Mouse (Mus musculus): ENCODE measurements at regions not wholly inside any gene's neighbourhood (a gene's known extent, or its start where the extent isn't known, plus 50 kb on each side); places are given as distances from the start of the nearest gene placed in this dataset.

DNA sequence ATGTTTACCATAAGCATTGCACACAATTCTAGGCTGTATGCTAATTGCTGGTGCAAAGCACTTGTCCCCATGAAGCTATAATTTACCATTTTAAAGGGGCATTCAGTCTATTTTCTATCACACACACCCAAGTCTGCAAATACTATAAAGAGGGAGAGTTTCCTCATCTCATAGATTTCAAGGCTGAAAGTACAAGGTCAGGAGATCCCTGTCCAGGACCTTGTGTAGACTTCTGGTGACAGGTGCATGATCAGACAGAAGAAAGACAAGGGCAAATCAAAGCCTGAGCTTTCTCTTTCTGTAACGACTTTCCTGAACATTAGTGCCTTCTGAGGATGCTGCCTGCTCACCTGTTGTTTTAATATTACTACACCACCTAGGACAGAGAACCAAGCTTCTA lies 463.5 kb downstream of the Lrig3 start:
- H3K36me3 ChIP-seq: no peaks in the 10 kb centered on the region
- no peaks in the 10 kb centered on the region for H3K9me3 ChIP-seq (replicated peaks)
- no peak overlapping the region for H3K4me3 ChIP-seq (replicated peaks)
- 70% methylated on average over 1 of the region's 1 CpGs for WGBS
- no peak for ATAC-seq (ENCODE audit: insufficient number of reproducible peaks, low FRiP score, low TSS enrichment, low read depth)
- H3K27ac ChIP-seq (replicated peaks): no peak overlapping the region
- no peaks in the 10 kb centered on the region for H3K4me1 ChIP-seq
- H3K27me3 ChIP-seq: no peaks in the 10 kb centered on the region
- no peak overlapping the region for H3K4me2 ChIP-seq (replicated peaks)
- no peak overlapping the region for H3K9ac ChIP-seq

DNA sequence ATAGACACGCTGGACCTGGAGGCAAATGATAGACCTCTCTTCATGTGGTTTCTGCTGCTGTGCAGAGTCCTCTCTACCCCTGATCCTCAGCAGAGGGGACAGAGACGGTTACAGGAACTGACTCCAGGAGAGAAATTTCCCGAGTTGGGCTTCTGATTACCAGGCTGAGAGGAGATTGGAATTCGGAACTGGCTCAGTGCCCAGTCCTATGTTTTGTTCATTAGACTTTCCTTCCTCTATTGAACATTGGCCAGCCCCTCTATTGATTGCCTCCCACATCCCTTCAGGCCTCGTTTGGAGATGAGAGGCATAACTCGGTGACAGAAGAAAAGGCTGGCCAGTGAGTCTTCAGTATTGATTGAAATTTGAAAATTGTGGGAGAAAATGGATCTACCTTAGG lies 456.1 kb downstream of the Lrig3 start:
- Histone ChIP-seq H3K4me1 (peaks cover 4% of the 10 kb centered on the region; the same call in 1 of the 2 replicates), H3K27ac (replicated peaks) (no peak overlapping the region), H3K27me3 (no peaks in the 10 kb centered on the region), H3K9me3 (replicated peaks) (no peaks in the 10 kb centered on the region), H3K4me2 (replicated peaks) (no peak overlapping the region), H3K4me3 (replicated peaks) (no peak overlapping the region), H3K9ac (no peak overlapping the region), H3K36me3 (no peaks in the 10 kb centered on the region)
- no peak for ATAC-seq (ENCODE audit: insufficient number of reproducible peaks, low FRiP score, low TSS enrichment, low read depth)
- WGBS: 38% methylated on average over 6 of the region's 6 CpGs

DNA sequence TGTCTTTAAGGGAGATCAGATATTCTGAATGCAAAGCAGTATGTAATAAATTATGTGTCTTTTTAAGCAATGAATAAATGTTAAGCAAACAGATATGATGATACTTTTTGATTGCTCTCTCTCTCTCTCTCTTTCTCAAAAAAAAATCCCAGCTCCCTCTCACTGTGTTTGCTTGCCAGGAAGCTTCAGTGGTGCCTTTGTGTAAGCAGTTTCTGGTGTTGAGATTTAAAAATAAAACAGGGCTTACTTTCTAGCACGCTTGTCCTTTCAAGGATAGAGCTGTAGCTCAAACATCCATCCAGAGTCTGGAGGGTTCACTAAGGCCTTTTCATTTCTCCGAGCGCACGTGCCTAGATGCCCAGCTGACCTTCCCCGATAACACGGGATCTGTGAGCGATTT lies 447.8 kb downstream of the Lrig3 start:
- no peak overlapping the region for H3K4me2 ChIP-seq (replicated peaks)
- H3K4me3 ChIP-seq (replicated peaks): no peak overlapping the region
- no peak for ATAC-seq (ENCODE audit: insufficient number of reproducible peaks, low FRiP score, low TSS enrichment, low read depth)
- no peaks in the 10 kb centered on the region for H3K9me3 ChIP-seq (replicated peaks)
- whole genome bisulfite sequencing: 79% methylated on average over 7 of the region's 7 CpGs
- H3K36me3 ChIP-seq: no peaks in the 10 kb centered on the region
- no peaks in the 10 kb centered on the region for H3K27me3 ChIP-seq
- no peak overlapping the region for H3K9ac ChIP-seq
- H3K27ac ChIP-seq (replicated peaks): no peak overlapping the region
- H3K4me1 ChIP-seq: no peaks in the 10 kb centered on the region

DNA sequence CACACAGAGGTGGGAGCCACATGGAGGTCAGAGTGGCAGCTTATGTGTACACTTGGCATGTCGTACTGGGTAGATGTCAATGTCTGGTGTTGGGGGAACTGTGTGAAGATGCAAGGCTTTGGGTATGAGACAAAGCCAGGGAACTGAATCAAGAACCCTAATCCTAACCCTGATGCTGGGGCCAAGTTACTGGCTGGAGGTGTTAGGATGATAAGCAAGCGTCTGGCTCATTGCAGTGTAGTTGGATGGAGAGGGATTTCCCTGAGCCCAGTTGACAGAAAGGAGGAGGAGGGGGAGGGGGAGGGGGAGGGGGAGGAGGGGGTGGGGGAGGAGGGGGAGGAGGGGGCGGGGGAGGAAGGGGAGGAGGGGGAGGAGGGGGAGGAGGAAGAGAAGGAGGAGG lies 426.3 kb downstream of the Lrig3 start:
- Histone ChIP-seq H3K4me1 (no peaks in the 10 kb centered on the region), H3K36me3 (no peaks in the 10 kb centered on the region), H3K4me2 (replicated peaks) (no peak overlapping the region), H3K27me3 (no peaks in the 10 kb centered on the region), H3K4me3 (replicated peaks) (no peak overlapping the region), H3K9me3 (replicated peaks) (no peaks in the 10 kb centered on the region), H3K9ac (no peak overlapping the region), H3K27ac (replicated peaks) (no peak overlapping the region)
- no peak for ATAC-seq (ENCODE audit: insufficient number of reproducible peaks, low FRiP score, low TSS enrichment, low read depth)
- WGBS: 91% methylated on average over 2 of the region's 3 CpGs

DNA sequence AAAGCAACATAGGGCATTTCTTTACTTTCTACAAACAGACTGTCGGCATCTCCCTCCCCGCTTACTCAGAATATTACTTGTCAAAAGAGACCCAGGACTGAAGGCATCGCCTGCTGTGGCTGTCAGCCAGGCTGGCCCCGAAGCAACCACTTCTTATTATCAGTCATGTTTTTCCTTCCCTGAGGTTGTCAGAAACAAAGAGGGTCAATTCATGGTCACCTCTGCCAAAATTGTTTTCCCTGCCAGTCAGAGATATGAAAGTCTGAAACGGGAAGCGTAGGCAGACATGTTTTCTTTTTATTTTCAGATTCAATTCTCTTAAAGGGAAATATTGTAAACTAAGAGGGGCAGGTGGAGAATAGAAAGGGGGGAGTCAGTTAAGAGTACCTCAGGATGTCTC lies 425.8 kb downstream of the Lrig3 start:
- WGBS: 67% methylated on average over 6 of the region's 6 CpGs
- H3K9me3 ChIP-seq (replicated peaks): no peaks in the 10 kb centered on the region
- ATAC-seq (ENCODE audit: insufficient number of reproducible peaks, low FRiP score, low TSS enrichment, low read depth): no peak
- no peak overlapping the region for H3K4me2 ChIP-seq (replicated peaks)
- H3K4me3 ChIP-seq (replicated peaks): no peak overlapping the region
- H3K4me1 ChIP-seq: no peaks in the 10 kb centered on the region
- H3K27me3 ChIP-seq: no peaks in the 10 kb centered on the region
- no peaks in the 10 kb centered on the region for H3K36me3 ChIP-seq
- no peak overlapping the region for H3K9ac ChIP-seq
- H3K27ac ChIP-seq (replicated peaks): no peak overlapping the region

DNA sequence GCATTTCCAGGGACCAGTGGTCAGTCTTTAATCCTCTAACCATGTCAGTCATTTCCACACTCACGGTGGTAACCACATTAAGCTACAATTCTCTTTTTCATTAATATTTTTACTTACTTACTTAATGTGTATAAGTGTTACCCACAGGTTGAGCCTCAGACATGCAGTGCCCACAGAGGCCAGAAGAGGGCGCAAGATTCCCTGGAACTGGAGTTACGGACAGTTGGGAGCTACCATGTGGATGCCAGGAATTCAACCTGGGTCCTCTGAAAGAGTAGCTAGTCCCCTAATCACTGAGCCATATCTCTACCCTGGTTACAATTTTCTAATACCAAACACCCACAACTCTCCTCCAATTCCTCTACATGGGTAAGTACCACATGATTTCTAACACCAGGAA lies 420.5 kb downstream of the Lrig3 start:
- 77% methylated on average over 3 of the region's 3 CpGs for WGBS
- ATAC-seq (ENCODE audit: insufficient number of reproducible peaks, low FRiP score, low TSS enrichment, low read depth): no peak
- no peak overlapping the region for H3K27ac ChIP-seq (replicated peaks)
- no peak overlapping the region for H3K4me3 ChIP-seq (replicated peaks)
- no peaks in the 10 kb centered on the region for H3K36me3 ChIP-seq
- H3K4me1 ChIP-seq: no peaks in the 10 kb centered on the region
- no peaks in the 10 kb centered on the region for H3K9me3 ChIP-seq (replicated peaks)
- H3K27me3 ChIP-seq: no peaks in the 10 kb centered on the region
- H3K9ac ChIP-seq: no peak overlapping the region
- H3K4me2 ChIP-seq (replicated peaks): no peak overlapping the region

DNA sequence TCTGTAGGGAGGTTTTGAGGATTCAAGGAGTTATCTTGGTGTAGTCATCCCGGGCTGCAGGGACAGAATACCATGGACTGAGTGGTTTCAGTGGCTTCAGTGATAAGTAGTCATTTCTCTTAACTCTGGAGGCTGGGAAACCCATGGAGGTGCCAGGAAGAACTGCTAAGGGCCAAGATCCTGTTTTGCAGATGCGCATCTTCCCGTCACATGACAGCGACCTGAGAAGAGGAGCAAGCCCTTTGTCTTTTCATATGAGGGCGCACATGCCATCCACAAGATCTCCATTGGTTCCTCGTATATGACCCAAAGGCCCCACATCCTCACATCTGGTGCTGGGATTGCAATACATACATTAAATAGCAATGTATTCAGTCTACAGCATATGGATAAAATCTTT lies 419.7 kb downstream of the Lrig3 start:
- Histone ChIP-seq H3K36me3 (no peaks in the 10 kb centered on the region), H3K9ac (no peak overlapping the region), H3K4me3 (replicated peaks) (no peak overlapping the region), H3K27ac (replicated peaks) (no peak overlapping the region), H3K4me2 (replicated peaks) (no peak overlapping the region), H3K4me1 (no peaks in the 10 kb centered on the region; the same call in 1 of the 2 replicates), H3K9me3 (replicated peaks) (no peaks in the 10 kb centered on the region), H3K27me3 (no peaks in the 10 kb centered on the region)
- ATAC-seq (ENCODE audit: insufficient number of reproducible peaks, low FRiP score, low TSS enrichment, low read depth): no peak
- WGBS: 90% methylated on average over 6 of the region's 6 CpGs

DNA sequence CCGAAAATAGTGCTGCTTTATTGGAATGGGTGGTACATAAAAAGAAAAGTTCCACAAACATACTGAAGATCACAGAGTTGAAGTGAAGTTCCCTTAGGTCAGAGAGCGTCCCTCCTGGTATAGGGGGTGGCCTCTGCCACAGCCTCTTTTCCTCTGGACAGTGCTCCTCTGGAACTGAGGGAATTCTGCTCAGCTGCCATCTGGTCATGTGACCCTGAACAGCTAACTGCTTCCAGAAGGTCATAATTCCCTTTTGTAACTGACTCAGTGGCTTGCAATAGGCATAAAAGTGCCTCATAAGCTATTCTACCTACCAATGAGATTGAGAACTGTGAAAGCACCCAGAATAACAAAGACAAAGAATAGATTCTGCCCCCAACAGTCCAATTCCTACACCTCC lies 414.4 kb downstream of the Lrig3 start:
- no peak for ATAC-seq (ENCODE audit: insufficient number of reproducible peaks, low FRiP score, low TSS enrichment, low read depth)
- WGBS: 68% methylated on average over 2 of the region's 2 CpGs

DNA sequence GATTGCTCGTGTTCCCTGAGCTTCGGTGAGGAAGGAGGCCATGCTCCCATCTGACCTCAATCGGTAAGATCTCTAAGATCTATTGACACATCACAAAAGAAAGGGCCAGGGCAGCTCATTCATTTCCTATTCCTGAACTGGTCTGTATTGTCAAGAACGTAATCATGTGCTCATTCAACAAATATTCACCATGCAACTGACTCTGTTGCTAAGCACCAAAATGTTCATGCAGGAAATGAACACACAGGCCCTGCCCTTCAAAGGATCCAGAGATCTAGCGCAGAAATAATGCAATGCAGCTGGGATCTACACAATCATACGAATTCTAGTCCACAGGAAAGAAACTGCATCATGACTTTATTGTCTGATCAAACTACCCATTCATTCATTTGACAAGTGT lies 413.3 kb downstream of the Lrig3 start:
- Histone ChIP-seq H3K4me2 (replicated peaks) (no peak overlapping the region), H3K4me3 (replicated peaks) (no peak overlapping the region), H3K9ac (no peak overlapping the region), H3K27me3 (no peaks in the 10 kb centered on the region), H3K36me3 (no peaks in the 10 kb centered on the region), H3K27ac (replicated peaks) (no peak overlapping the region), H3K9me3 (replicated peaks) (no peaks in the 10 kb centered on the region), H3K4me1 (no peaks in the 10 kb centered on the region; the same call in 1 of the 2 replicates)
- 43% methylated on average over 6 of the region's 6 CpGs for WGBS
- no peak for ATAC-seq (ENCODE audit: insufficient number of reproducible peaks, low FRiP score, low TSS enrichment, low read depth)

More for the DNA sequence above, 414.4 kb downstream of the Lrig3 start:
- Histone ChIP-seq H3K36me3 (no peaks in the 10 kb centered on the region), H3K9ac (no peak overlapping the region), H3K4me3 (replicated peaks) (no peak overlapping the region), H3K4me2 (replicated peaks) (no peak overlapping the region), H3K4me1 (no peaks in the 10 kb centered on the region; the same call in 1 of the 2 replicates), H3K27me3 (no peaks in the 10 kb centered on the region), H3K9me3 (replicated peaks) (no peaks in the 10 kb centered on the region), H3K27ac (replicated peaks) (no peak overlapping the region)

DNA sequence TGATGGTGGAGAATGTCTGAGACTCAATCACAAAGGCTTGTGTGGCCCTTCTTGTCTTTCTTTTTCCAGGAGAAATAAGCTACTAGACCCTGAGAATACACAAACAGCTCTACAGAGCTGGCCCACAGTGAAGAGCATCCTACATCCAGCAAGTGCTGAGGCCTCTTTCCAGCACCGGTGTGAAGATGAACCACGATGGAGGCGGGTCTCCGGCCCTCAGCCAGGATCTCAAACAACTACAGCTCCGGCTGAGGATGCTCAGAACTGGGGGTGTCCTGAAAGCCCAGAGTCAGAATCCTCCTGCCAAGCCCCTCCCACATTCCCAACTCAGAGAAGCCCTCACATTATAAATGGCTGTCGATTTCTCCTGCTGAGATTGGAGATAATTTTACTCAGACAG lies 407.9 kb downstream of the Lrig3 start:
- H3K27ac ChIP-seq (replicated peaks): no peak overlapping the region
- WGBS: 61% methylated on average over 6 of the region's 6 CpGs
- H3K4me3 ChIP-seq (replicated peaks): no peak overlapping the region
- H3K4me2 ChIP-seq (replicated peaks): no peak overlapping the region
- peaks cover 7% of the 10 kb centered on the region; the same call in 1 of the 2 replicates for H3K4me1 ChIP-seq
- H3K27me3 ChIP-seq: no peaks in the 10 kb centered on the region
- H3K9ac ChIP-seq: no peak overlapping the region
- H3K9me3 ChIP-seq (replicated peaks): no peaks in the 10 kb centered on the region
- H3K36me3 ChIP-seq: no peaks in the 10 kb centered on the region
- ATAC-seq (ENCODE audit: insufficient number of reproducible peaks, low FRiP score, low TSS enrichment, low read depth): no peak

DNA sequence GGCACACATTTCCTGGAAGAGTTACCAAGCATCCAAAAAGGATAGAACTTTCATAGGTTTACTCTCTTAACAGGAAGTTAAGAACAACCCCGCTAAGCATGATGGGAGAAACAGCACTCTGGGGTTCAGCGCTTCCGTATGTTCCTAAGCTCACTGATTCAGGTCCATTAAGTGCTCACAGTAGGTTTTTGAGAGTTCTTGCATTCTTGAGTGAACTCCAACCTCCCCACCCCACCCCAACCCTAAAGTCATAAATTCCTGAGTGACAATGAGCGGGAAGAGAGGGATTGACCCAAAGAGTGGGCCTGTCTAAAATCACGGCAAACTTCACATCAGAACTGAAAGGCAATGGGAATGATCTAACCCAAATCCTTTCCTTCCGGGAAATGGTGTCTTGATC lies 405.9 kb downstream of the Lrig3 start:
- H3K4me1 ChIP-seq: peaks cover 7% of the 10 kb centered on the region; the same call in 1 of the 2 replicates
- no peaks in the 10 kb centered on the region for H3K9me3 ChIP-seq (replicated peaks)
- no peaks in the 10 kb centered on the region for H3K27me3 ChIP-seq
- H3K4me3 ChIP-seq (replicated peaks): no peak overlapping the region
- 93% methylated on average over 6 of the region's 6 CpGs for WGBS
- no peak overlapping the region for H3K9ac ChIP-seq
- ATAC-seq (ENCODE audit: insufficient number of reproducible peaks, low FRiP score, low TSS enrichment, low read depth): no peak
- no peak overlapping the region for H3K27ac ChIP-seq (replicated peaks)
- H3K4me2 ChIP-seq (replicated peaks): no peak overlapping the region
- H3K36me3 ChIP-seq: no peaks in the 10 kb centered on the region

DNA sequence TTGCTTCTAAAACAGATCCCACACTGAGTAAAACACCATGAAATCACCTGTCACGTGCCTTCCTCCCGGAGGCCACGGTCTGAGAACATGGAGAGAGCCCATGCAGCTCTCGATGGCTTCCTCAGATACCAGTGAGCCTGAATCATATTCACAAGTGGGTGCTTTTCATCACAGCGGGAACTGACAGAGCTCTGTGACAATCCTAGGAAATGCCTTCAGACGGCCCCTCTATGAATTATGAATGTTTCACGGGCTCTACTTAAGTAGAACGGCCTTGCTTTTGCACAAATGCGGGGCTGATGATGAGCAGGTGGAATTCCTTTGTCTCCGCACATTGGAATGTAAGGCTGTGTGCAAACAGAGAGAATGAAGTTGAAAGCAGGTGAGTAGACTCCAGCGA lies 383.1 kb downstream of the Lrig3 start:
- Histone ChIP-seq H3K9ac (no peak overlapping the region), H3K27ac (replicated peaks) (no peak overlapping the region), H3K36me3 (no peaks in the 10 kb centered on the region), H3K4me3 (replicated peaks) (no peak overlapping the region), H3K4me1 (no peaks in the 10 kb centered on the region), H3K9me3 (replicated peaks) (no peaks in the 10 kb centered on the region), H3K27me3 (no peaks in the 10 kb centered on the region), H3K4me2 (replicated peaks) (no peak overlapping the region)
- no peak for ATAC-seq (ENCODE audit: insufficient number of reproducible peaks, low FRiP score, low TSS enrichment, low read depth)
- WGBS: 63% methylated on average over 11 of the region's 11 CpGs

Measured in embryonic facial prominence, embryonic 15.5 days (tissue).